Mouse (Mus musculus) right cerebral cortex, postnatal 25 days (tissue): ENCODE measurements around the gene Tcl1b2.
A peak's percentile ranks its signal among the peaks of the same experiment; 100 is the strongest.
"Not testable (repeated sequence)": the region's sequence is repeated elsewhere in the genome, so short reads cannot be mapped to it uniquely, and the experiment has no call there.

Experiments
- DNase-seq: peaks from one replicate; pipeline ENCODE4 v3.0.0; 2022

Gene Tcl1b2

DNA sequence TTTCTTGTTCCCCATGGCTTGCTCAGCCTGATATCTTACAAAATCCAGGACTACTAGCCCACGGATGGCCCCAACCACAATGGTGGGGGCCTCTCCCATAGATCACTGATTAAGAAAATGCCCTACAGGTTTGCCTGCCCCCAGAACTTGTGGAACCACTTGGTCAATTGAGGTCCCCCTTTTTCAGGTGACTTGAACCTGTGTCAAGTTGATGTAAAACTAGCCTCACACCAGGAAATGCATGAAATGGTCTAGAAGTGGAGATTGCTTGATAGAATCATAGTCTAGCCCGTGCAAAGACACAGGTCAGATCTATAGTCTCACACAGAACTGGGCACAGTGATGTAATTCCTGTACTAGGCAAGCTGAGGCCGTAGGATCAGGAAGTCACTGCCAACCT, at the start of gene Tcl1b2:
Gene Tcl1b2 (plus strand): TSS at position 301 of the 400 bp plus-strand sequence.
- no peak for DNase-seq

GRCm38 (mm10) chr12:105099466-105100044, 46.3 kb upstream of the Tcl1b2 start:
- no peak for DNase-seq

DNA sequence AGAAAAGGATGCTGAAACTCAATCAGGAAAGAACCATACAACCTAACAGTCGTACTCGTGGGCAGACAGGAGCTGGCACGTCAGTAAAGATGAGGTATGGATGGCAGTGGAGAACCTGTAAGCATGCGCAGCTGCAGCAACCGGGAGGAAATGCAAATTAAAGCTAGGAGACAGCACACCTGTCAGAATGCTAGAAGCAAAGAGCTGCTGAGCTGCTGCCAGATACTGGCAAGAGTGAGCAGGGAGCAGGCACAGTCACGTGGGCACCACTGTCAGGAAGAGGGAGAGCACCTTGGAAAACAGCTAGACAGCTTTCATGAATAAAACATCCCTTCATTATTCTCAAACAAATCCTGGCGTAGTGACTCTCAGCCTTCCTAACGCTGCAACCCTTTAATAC, 42.9 kb upstream of the Tcl1b2 start:
- peak; percentile 27 for DNase-seq

DNA sequence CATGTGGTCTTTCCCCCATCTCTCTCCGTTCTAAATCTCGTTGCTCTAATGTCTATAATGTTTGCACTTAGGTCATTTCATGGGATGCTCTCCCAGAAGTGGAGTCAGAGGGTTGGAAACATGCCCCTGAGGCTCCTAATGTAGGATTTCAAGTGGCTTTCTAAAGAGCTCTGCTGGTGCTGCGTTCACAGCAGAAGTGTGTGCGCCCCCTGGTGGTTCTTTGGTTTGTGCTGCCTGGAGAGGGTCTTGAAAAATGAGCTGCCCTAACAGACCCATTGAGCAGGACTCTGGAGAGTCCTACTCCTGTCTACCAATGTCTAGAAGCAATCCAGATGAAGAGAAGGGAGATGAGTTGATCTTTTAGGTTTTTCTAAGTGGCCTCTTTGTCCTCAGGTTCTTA, 41.8 kb upstream of the Tcl1b2 start:
- DNase-seq = peak; percentile 40

GRCm38 (mm10) chr12:105105326-105105725, 40.5 kb upstream of the Tcl1b2 start:
- no peak for DNase-seq

- DNase-seq = no peak
These were observed 37.0 kb upstream of the Tcl1b2 start for GRCm38 (mm10) chr12:105108856-105109255.

- peak; percentile 21 for DNase-seq
These were observed 36.4 kb upstream of the Tcl1b2 start for GRCm38 (mm10) chr12:105109406-105109805.

DNA sequence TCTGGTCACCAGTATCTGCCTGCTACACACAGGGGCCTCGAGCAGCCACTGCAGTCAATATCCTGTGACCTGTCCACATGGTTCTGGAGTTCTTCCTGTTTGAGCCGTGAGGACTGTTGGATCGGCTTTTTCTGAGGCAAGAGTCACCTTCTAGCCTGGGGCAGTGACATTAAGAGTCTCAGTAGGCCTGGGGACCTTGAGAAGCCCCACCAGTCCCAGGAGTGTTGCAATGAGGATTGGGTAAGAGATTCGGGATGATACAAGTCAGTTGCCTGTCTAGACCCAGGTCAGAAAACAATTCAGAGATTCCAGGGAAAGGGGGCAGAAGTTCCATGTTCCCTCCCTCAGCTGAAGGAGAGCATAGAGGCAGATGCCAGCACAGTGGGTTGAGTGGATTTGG, 36.0 kb upstream of the Tcl1b2 start:
- no peak for DNase-seq

GRCm38 (mm10) chr12:105112321-105112988, 33.4 kb upstream of the Tcl1b2 start:
- no peak for DNase-seq

DNA sequence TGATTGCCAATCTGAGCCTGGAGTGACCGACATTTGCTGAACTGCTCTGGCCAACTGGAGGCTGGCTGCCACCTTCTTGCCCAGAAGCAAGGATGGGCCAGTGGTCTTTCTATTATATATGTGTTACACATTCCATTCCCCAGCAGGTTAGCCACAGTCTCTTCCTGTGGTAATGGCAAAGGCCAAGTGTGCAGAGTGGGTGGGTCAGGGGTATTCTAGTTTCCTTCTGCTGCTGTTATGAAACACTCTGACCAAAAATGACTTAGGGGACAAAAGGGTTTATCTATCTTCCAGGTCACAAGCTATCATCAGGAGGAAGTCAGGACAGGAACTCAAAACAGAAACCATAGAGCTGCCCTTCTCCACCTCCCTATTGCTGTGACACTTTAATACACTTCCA, 29.2 kb upstream of the Tcl1b2 start:
- DNase-seq = no peak

DNA sequence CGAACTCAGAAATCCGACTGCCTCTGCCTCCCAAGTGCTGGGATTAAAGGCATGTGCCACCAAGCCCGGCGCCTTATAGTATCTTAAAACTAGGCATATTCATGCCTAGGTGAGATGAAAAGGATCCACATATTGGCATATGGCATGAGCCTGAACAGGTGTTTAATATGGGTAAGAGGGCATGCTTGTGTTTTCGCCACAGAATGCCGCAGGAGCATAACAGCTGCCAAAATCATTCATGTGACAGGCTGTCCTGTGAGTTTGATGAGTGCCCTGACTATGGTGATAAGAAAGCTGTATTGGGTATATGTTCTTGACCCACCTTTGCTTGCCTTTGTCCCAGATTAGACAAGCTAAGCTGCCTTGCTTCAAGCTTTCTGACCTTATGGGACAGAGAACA, 20.5 kb upstream of the Tcl1b2 start:
- DNase-seq = no peak

DNA sequence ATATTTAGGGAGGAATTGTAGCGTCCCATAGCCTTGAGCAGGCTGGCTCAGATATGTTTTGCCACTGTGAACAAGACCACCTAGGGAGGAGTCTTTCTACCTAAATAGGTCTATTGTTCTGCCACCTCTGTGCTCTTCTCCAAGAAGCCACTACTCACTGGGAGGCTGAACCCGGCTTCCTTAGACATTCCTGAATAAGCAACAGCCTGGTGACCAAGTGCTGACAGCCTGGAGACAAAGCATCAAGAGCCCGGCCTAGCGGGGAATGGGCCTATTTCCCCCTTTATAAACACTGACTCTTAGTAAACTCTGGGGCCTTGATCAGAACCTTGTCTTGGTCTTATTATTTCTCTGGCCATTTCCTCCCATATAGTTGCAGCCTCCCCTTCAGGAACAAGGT, 19.3 kb upstream of the Tcl1b2 start:
- no peak for DNase-seq

DNA sequence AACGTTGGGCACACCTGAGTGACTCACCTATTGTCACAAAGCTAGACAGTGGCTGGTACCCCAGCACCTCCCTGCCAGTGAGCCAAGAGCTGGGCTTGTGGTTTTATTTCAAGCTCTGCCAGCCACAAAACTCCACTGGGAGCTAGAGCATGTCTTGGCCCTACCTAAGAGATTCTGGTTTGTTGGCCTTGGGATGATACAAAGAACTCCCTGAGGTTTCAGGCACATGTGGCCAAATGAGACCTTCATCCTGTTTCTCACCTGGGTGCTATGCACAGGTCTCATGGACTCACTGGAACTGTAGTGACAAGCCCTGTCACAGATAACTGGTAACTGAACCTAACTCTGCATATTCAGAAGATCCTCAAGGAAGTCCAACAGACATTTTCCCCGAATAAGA, 18.2 kb upstream of the Tcl1b2 start:
- DNase-seq = no peak

DNA sequence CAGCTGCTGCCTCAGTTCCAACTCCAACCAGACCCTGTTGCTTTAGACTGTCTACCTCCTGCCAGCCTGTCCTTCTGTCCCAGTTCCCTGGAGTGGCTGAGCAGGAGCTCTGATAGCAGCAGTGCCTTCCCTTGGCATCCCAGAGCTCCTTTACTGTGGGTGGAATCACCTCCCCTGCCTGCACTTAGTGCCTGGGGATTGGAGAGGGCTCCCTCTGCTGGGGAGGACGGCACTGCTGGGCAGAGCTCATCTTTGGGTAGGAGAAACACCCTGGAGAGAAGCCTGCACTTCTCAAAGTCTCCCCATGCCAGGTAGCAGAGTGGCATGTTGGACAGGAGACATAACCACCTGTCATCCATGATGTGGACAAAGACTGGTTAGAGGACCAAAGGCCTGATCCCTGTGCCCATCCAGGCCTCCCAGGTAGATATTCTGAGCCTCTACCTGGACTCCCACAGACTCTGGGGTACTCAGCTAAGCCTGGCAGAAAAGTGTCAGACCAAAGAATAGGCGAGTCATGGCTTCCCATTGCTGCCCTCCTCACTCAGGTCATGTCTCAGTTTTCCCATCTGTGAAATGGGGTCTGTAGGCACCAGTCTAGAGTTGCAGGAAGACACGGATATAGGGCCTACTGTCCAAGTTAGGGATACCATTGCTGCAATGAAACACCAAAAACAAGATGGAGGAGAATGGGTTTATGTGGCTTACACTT, 16.2 kb upstream of the Tcl1b2 start:
- not testable (repeated sequence) for DNase-seq

DNA sequence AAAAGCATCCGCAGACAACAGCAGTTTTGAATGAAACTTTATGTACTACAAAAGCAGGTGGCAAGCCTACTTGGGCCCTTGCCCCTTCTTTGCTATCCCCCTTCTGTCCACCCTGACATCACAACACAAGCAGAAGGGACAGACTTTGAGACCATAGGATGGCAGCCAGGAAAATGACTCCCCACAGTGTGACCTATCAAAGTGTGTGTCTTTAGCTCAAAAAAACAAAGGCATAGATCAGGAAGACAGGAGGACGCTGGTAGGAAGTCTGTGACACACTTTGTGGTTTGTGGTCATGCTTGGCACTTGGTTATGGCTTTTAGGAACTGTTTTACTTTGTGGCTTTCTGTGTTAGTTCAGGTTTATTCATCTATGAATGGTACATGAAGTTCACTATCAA, 11.6 kb upstream of the Tcl1b2 start:
- not testable (repeated sequence) for DNase-seq

GRCm38 (mm10) chr12:105134826-105135225, 11.0 kb upstream of the Tcl1b2 start:
- DNase-seq = not testable (repeated sequence)

DNA sequence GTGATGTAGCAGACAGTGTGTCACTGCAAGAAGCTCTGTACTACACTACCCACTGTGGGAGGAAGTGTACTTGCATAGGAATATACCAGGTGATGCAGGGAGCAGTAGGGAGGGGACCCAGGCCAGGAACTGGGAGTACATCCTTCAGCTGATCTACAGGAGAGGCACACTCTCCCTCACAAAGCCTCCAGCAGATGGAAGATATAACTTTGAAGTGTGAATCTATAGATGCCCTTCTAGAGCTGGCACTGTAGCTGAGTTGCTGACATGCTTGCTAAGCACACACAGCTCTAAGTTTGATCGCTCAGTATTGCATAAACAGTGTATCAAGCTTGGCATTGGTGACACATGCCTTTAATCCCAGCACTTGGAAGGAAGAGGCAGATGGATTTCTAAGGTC, 8.1 kb upstream of the Tcl1b2 start:
- not testable (repeated sequence) for DNase-seq

DNA sequence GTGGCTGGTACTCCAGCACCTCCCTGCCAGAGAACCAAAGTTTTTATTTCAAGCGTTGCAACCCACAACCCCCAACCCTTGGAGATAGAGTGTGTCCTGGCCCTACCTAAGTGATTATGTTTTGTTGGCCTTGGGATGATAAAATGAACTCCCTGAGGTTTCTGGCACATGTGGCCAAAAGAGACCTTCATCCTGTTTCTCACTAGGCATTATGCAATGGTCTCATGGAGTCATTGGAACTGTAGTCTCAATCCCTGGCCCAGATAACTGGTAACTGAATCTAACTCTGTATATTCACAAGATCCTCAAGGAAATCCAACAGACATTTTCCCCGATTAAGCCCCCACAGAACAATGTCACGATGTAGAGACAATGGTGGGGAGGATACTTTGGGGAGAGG, 2.7 kb upstream of the Tcl1b2 start:
- DNase-seq = no peak

- DNase-seq = not testable (repeated sequence)
These were observed 886 bp upstream of the Tcl1b2 start for GRCm38 (mm10) chr12:105144928-105145327.

- DNase-seq = not testable (repeated sequence)
These were observed 9.5 kb downstream of the Tcl1b2 start for GRCm38 (mm10) chr12:105155286-105155685.

DNA sequence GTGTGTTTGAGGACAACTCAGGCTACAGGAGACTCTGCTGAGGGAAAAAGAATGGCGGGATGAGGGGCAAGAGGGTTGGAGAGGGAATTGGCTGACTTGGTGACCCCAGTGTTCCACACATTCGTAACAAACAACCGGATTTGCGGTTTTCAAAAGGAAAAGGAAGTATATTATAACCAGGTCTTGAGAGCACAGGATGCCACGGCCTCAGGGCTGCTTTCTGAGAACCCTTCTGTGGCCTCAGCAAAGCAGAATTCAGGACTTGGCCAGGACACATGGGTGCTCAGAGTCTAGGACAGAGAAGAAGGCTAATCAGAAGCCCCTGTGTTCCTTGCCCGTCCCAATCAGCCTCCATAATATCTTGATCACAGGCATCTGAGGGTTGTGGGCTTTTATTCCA, 13.0 kb downstream of the Tcl1b2 start:
- DNase-seq = no peak

DNA sequence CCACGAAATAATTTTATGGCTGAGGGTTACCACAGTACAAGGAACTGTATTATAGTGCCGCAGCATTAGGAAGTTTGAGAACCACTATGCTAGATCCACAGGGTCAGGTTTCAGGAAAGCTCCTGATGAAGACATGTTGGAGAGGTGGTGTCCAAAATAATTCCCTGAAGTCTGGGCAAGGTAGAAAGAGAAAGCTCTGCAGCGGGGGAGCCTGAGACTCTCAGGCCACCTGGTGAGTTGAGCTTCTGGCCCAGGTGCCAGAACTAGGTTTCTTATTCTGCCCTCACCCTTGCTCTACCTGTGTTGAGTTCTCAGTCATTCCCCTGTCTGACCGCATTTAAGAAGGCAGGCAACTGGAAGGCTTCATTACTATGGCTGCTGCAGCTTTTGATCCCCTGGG, 13.6 kb downstream of the Tcl1b2 start, which contains the start of gene Tcl1b1:
Gene Tcl1b1 (plus strand): TSS at position 301 of the 400 bp plus-strand sequence.
- no peak for DNase-seq

DNA sequence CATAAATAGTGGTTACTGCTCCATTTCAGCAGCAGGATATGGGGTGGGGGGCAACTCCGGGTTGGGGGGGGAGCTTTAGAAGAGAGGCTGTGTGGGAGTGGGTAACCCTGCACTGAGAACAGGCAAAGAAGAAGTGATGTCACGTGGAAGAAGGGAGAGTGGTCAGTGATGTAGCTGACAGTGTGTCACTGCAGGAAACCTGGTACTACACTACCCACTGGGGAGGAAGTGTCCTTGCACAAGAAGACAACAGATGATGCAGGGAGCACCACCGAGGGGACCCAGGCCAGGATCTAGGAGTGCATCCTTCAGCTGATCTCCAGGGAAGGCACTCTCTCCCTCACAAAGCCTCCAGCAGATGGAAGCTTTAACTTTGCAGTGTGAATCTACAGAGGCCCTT, 20.9 kb downstream of the Tcl1b2 start:
- no peak for DNase-seq

DNA sequence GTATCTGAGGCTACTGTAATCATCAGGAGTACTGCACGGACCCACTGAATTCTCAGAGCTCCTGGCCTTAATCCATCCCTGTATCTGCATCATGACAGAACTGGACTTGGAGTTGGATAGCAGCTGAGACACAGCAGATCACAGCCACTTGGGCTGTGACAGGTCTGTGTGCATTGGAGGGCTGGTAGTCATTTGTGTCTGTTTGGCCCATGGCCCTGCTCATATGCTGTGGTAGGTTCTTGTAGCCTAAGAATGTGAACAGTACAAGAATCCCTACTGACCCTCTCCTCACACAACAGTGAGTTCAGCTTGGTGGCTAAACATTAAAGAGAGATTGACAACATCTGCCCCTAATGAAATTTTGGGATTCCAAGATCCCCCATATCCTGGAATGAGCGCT, 27.6 kb downstream of the Tcl1b2 start:
- DNase-seq = no peak
